Mouse (Mus musculus): Measurements from ENCODE around the gene Rfc5. TPM values are rescaled to one million over a fixed set of nuclear protein-coding genes. Genes with fewer than 3 reads are reported as not detected.

Gene Rfc5
- polyA plus RNA-seq, 1 experiment from 2014 or later: 73.7 TPM

DNA sequence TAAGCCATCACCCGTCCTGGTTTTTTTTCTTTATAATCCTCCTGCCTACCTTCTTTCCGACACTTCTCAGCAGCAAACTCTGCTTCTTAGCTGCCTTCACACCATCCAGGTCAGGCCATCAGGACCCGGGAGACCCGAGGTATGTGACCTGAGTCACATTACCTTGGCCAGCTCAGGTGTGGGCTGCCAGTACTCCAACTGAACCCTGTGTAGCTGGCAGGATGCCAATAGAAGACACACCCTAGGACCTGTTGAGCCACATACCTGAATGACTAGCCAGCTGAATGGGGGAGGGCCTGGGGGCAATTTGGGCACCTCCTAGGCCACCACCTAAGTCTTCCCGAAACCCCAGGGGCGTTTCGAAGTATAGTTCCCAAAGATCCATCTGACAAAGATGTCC is 58.4 kb downstream of the Rfc5 start:
- peaks cover 3% of the 10 kb centered on the region; the same call in 1 of the 2 replicates for H3K36me3 ChIP-seq (ENCODE audit: control insufficient read depth, insufficient read depth, low read length)
- H3K9me3 ChIP-seq (replicated peaks; ENCODE audit: control insufficient read depth, low read length): no peaks in the 10 kb centered on the region
- no peak overlapping the region for H3K4me2 ChIP-seq
- no peaks in the 10 kb centered on the region for H3K27me3 ChIP-seq (ENCODE audit: control insufficient read depth, insufficient read depth, low read length)
- 84% methylated on average over 7 of the region's 7 CpGs for WGBS (ENCODE audit: insufficient replicate concordance)
- H3K4me1 ChIP-seq (ENCODE audit: control insufficient read depth, insufficient read depth, low read length): no peaks in the 10 kb centered on the region
- no peak overlapping the region for H3K9ac ChIP-seq (ENCODE audit: low read depth, low read length)
- ATAC-seq (replicated peaks; ENCODE audit: insufficient number of reproducible peaks, low FRiP score, low TSS enrichment): no peak
- no peak overlapping the region for H3K27ac ChIP-seq (ENCODE audit: low read depth, low read length)
- no peak overlapping the region for H3K4me3 ChIP-seq (ENCODE audit: low read depth, low read length)

Other genes starting within 250 kb of the Rfc5 start
- 571 and 603 TPM in 2 replicates for gene Pebp1, start 101.4 kb downstream of the Rfc5 start, polyA plus RNA-seq (2014; fragmentation: Nextera tagmentation; extraction: Ambion mirVana)
- 4.4 and 4.7 TPM in 2 replicates for gene Vsig10, start 70.0 kb downstream of the Rfc5 start, polyA plus RNA-seq (2014; fragmentation: Nextera tagmentation; extraction: Ambion mirVana)
- 77.0 and 88.9 TPM in 2 replicates for gene Wsb2, start 31.7 kb downstream of the Rfc5 start, polyA plus RNA-seq (2014; fragmentation: Nextera tagmentation; extraction: Ambion mirVana)
- gene Ksr2, start 25.0 kb upstream of the Rfc5 start, polyA plus RNA-seq (2014; fragmentation: Nextera tagmentation; extraction: Ambion mirVana): 0.15 and 0.19 TPM in 2 replicates

All from heart, embryonic 11.5 days (tissue).